Mouse (Mus musculus): Measurements from ENCODE around the gene Mepce.

Mepce gene

DNA sequence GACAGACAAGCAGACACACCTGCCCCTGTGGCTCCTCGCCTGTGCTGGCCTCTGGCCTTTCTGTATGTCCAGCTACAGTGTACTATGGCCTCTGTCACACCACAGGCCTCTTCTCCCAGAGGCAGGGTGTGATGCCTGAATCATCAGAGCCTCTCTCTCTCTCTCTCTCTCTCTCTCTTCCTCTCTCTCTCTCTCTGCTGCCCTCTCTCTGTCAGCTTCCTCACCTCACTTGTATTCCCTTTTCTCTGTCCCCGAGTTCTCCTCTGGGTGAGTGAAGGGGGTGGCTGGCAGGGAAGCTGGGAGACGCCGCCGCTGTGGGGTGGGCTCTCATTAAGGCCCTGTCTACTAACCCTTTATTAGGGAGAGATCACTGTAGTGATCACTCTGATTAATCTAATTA lies 48.9 kb downstream of the Mepce start:
- DNase-seq = no peak

DNA sequence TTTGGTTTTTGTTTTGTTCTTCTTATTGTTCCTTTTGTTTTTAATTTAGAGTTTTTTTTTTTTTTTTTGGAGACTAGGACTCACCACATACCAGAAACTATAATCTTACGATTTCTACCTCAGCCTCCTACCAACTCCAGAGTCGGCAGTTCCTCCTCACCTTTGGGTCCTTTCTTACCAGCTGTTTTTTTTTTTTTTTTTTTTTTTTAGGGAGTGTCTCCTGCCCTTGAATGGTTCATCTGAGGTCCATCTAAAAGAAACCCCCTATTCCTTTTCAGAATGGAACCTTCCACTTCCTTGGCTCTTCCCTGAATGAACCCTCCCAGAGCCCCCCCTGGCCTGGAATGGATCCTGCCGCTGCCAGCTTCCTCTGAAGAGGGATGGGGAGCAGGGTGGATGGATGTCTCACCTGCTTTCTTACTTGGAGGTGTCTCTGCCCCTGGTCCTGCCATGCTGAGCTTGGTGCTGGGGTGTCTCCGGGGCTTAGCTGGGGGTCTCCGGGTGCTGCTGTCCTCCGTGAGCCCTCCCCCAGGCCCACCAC lies 50.0 kb downstream of the Mepce start:
- no peak for DNase-seq

DNA sequence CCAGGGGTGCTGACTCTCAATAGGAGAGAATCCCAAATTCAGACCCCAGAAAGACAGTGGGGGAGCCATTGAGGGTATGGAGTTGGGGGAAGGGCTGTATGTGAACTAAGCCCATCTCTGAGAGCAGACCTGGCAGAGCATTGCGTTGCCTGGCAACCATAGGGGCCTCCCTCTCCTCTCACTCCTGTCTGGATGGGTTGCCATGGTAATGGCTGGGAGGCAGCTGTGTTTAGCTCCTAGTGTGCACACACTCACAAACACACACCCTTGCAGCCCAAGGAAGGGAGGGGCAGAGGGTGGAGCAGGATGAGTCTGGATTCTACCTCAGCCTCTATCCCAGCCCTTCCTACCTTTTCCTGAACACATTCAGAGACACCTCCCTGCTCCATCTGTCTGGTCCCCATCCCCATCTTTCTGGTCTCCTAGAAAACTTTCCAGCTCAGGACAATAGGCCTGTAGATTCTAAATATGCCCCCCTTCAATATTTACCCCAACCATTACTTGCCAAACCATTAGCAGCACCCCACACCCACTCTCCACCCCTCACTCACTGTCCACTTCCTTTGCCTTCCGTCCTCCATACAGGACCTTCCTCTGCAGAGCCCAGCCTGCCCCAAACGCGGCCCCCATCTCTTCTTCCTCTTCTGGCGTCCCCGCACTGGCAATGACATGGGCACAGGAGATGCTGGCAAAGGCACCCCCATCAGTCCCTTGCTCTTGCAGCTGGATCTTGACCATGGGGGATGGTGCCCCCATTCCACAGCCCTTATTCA lies 53.0 kb downstream of the Mepce start:
- no peak for DNase-seq

DNA sequence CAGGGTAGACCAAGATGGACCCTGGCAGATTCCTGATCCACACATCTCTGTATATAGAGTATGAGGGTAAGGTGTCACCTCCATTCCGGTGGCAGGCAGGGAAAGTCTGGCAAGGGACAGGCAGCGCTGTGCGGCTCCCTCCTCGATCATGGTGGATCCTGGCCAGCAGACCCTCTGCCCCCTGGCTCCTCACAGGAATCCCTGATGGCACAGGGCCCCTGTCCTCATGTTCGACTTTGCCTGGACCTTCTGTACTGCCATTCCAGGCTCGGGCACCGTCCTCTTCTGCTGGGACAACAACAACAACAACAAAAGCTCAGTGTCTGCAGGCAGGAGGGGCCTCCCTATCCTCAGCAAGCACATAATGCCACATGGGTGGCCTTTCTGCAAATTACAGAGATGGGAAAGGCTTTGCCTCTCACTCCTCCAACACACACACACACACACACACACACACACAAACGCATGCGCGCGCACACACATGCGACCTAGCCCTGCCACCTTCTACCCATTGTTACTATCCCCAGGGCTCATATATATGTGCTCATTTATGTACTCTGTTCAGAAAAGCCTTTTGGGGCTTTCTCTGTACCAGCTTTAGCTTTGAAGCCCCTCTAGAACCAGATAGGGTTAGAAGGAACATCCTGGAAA lies 53.7 kb downstream of the Mepce start:
- DNase-seq = no peak

All from lung, adult 18-20 months (tissue).